Mouse (Mus musculus): ENCODE results near the gene Cd37. TPM values are rescaled to one million over a fixed set of nuclear protein-coding genes. Genes with fewer than 3 reads are reported as not detected.
A peak's percentile ranks its signal among the peaks of the same experiment; 100 is the strongest.

Cd37 gene
- total RNA-seq, 2 experiments from 2014 or later = 3.7 to 5.5 TPM

- DNase-seq (ENCODE audit: low spot score in 2 of 2) = no peak
- no peak overlapping the region for H3K4me3 ChIP-seq
- TF ChIP-seq CTCF (conservative IDR thresholded peaks at IDR 0.05) = no peak
- no peak overlapping the region for H3K27ac ChIP-seq
Observed at GRCm38 (mm10) chr7:45253806-45254205, 14.9 kb upstream of the Cd37 start.

GRCm38 (mm10) chr7:45247666-45248065 is 8.8 kb upstream of the Cd37 start:
- no peak overlapping the region for H3K4me3 ChIP-seq
- H3K27ac ChIP-seq = no peak overlapping the region
- TF ChIP-seq CTCF (conservative IDR thresholded peaks at IDR 0.05) = peak; percentile 32
- DNase-seq (ENCODE audit: low spot score in 2 of 2) = no peak

GRCm38 (mm10) chr7:45241389-45241749 is 2.5 kb upstream of the Cd37 start:
- Histone ChIP-seq H3K27ac (no peak overlapping the region), H3K4me3 (peak overlapping the region; percentile 49; the same call in 1 of the 2 replicates)
- TF ChIP-seq CTCF (conservative IDR thresholded peaks at IDR 0.05) = no peak
- DNase-seq (ENCODE audit: low spot score in 2 of 2) = no peak

GRCm38 (mm10) chr7:45240633-45241388 is 1.9 kb upstream of the Cd37 start, which contains the start of gene Slc6a16:
Gene Slc6a16, plus strand, starts transcription at chr7:45241085.
- Histone ChIP-seq H3K4me3 (peak within 1 kb of the TSS; percentile 49), H3K27ac (peak within 1 kb of the TSS; percentile 77)
- DNase-seq (ENCODE audit: low spot score in 2 of 2) = peak; percentile 31 to 63
- no peak for TF ChIP-seq CTCF (conservative IDR thresholded peaks at IDR 0.05)

- no peak for TF ChIP-seq CTCF (conservative IDR thresholded peaks at IDR 0.05)
- DNase-seq (ENCODE audit: low spot score in 2 of 2) = no peak
- Histone ChIP-seq H3K27ac (no peak overlapping the region), H3K4me3 (no peak overlapping the region)
Observed at GRCm38 (mm10) chr7:45240109-45240508, 1.2 kb upstream of the Cd37 start.

- H3K27ac ChIP-seq = no peak overlapping the region
- DNase-seq (ENCODE audit: low spot score in 2 of 2) = no peak
- H3K4me3 ChIP-seq = no peak overlapping the region; the same call in 1 of the 2 replicates
- TF ChIP-seq CTCF (conservative IDR thresholded peaks at IDR 0.05) = no peak
Observed at GRCm38 (mm10) chr7:45237747-45238699, 892 bp downstream of the Cd37 start.

GRCm38 (mm10) chr7:45235656-45236180 is 3.2 kb downstream of the Cd37 start:
- H3K27ac ChIP-seq = peak overlapping the region; percentile 92

GRCm38 (mm10) chr7:45234922-45235571 is 3.9 kb downstream of the Cd37 start:
- DNase-seq (ENCODE audit: low spot score in 2 of 2) = no peak
- Histone ChIP-seq H3K27ac (peak overlapping the region; percentile 92), H3K4me3 (peak overlapping the region; percentile 2; the same call in 1 of the 2 replicates)
- no peak for TF ChIP-seq CTCF (conservative IDR thresholded peaks at IDR 0.05)

More at GRCm38 (mm10) chr7:45235656-45236180, 3.2 kb downstream of the Cd37 start:
- no peak for DNase-seq (ENCODE audit: low spot score in 2 of 2)
- no peak overlapping the region; the same call in 1 of the 2 replicates for H3K4me3 ChIP-seq
- no peak for TF ChIP-seq CTCF (conservative IDR thresholded peaks at IDR 0.05)

- DNase-seq (ENCODE audit: low spot score in 2 of 2) = peak in 1 of 2 experiments; percentile 25
- TF ChIP-seq CTCF (conservative IDR thresholded peaks at IDR 0.05) = no peak
- peak overlapping the region; percentile 92 for H3K27ac ChIP-seq
- H3K4me3 ChIP-seq = peak overlapping the region; percentile 37
Observed at GRCm38 (mm10) chr7:45234333-45234841, 4.5 kb downstream of the Cd37 start.

- TF ChIP-seq CTCF (conservative IDR thresholded peaks at IDR 0.05) = no peak
- DNase-seq (ENCODE audit: low spot score in 2 of 2) = peak; percentile 75 to 83
- peak overlapping the region; percentile 92 for H3K27ac ChIP-seq
- H3K4me3 ChIP-seq = peak overlapping the region; percentile 37
Observed at GRCm38 (mm10) chr7:45233580-45234332, 5.2 kb downstream of the Cd37 start.

- Histone ChIP-seq H3K4me3 (no peak overlapping the region), H3K27ac (peak overlapping the region; percentile 92)
- no peak for TF ChIP-seq CTCF (conservative IDR thresholded peaks at IDR 0.05)
- DNase-seq (ENCODE audit: low spot score in 2 of 2) = peak in 1 of 2 experiments; percentile 24
Observed at GRCm38 (mm10) chr7:45232716-45233465, 6.0 kb downstream of the Cd37 start.
